Mouse (Mus musculus) midbrain, embryonic 12.5 days (tissue): Measurements from ENCODE around the gene Slc35f6. TPM values are rescaled to one million over a fixed set of nuclear protein-coding genes. Genes with fewer than 3 reads are reported as not detected.
"Not testable (repeated sequence)": the region's sequence is repeated elsewhere in the genome, so short reads cannot be mapped to it uniquely, and the experiment has no call there.

Experiments
- ATAC-seq: fragments of 200-750 bp; cut with Nextera tagmentation; 2 replicates; pipeline ENCODE4 v1.8.0; 2017; ENCODE audit warnings: low read depth, moderate TSS enrichment, moderate library complexity; ENCODE audit not compliant: low FRiP score
- H3K27ac ChIP-seq: fragments of 300-500 bp; sonication (generic); replicated peaks from 2 replicates; pipeline ENCODE4 v1.5.1; 2016; ENCODE audit warnings: mild to moderate bottlenecking
- H3K27me3 ChIP-seq: fragments of 300-500 bp; sonication (generic); 2 replicates; pipeline ENCODE4 v1.6.1; 2016; ENCODE audit warnings: mild to moderate bottlenecking
- H3K36me3 ChIP-seq: fragments of 300-500 bp; sonication (generic); 2 replicates; pipeline ENCODE4 v1.6.1; 2016
- H3K4me1 ChIP-seq: fragments of 300-500 bp; sonication (generic); 2 replicates; pipeline ENCODE4 v1.6.1; 2016
- H3K4me2 ChIP-seq: fragments of 300-500 bp; sonication (generic); replicated peaks from 2 replicates; pipeline ENCODE4 v1.6.1; 2016; ENCODE audit warnings: mild to moderate bottlenecking, moderate library complexity
- H3K4me3 ChIP-seq: fragments of 300-500 bp; sonication (generic); 2 replicates; pipeline ENCODE4 v1.5.1; 2016; ENCODE audit warnings: mild to moderate bottlenecking
- H3K9ac ChIP-seq: fragments of 300-500 bp; sonication (generic); replicated peaks from 2 replicates; pipeline ENCODE4 v1.6.1; 2016; ENCODE audit warnings: mild to moderate bottlenecking, moderate library complexity
- H3K9me3 ChIP-seq: fragments of 300-500 bp; sonication (generic); 2 replicates; pipeline ENCODE4 v1.6.1; 2016; ENCODE audit warnings: mild to moderate bottlenecking
- WGBS: fragments of 180-500 bp; shearing (Covaris S2); methylation state at CpG from one replicate; pipeline ENCODE4 v1.1.7; 2016; 5-methylcytosine and 5-hydroxymethylcytosine counted together
- microRNA-seq: library from miRNA; unstranded; fragments of <30 nt; microRNA quantifications from one replicate; pipeline ENCODE4, GENCODE M21; 2017
- polyA plus RNA-seq: library from polyadenylated mRNA; unstranded; fragments of >200 nt; fragmentation: Nextera tagmentation; extraction: Ambion mirVana; gene quantifications from 2 replicates; pipeline ENCODE4 v1.2.1, GENCODE M21; 2016

The Slc35f6 gene
- polyA plus RNA-seq, 1 experiment from 2014 or later = 29.1 TPM

DNA sequence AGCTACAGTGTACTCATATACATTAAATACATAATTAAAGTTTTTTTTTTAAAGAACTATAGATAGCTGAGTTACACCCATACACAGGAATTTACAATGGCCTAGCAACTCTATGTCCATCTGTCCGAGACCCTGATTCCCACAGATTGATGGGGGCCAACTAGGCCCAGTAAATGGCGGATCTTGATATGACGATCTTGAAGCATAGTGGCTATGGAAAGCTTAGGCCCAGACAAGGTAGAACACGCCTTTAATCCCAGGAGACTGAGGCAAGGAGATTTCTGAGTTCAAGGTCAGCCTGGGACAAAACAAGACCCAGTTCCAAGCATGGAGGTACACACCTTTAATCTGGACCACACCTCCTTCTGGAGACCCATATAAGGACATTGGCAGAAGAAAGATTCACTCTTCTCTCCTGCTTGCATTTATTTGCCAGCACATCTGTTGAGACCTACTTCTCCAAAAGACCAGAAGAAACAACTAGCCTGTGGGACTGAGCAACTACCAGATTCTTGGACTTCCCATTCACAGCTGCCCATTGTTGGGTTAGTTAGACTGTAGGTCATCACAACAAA is 31.1 kb downstream of the Slc35f6 start:
- Histone ChIP-seq H3K4me2 (no peak overlapping the region), H3K27me3 (no peaks in the 10 kb centered on the region), H3K27ac (no peak overlapping the region), H3K36me3 (peaks cover 22% of the 10 kb centered on the region; the same call in 1 of the 2 replicates), H3K9me3 (no peaks in the 10 kb centered on the region), H3K9ac (no peak overlapping the region), H3K4me1 (no peaks in the 10 kb centered on the region), H3K4me3 (no peak overlapping the region)
- 95% methylated on average over 4 of the region's 4 CpGs for WGBS
- no peak for ATAC-seq

DNA sequence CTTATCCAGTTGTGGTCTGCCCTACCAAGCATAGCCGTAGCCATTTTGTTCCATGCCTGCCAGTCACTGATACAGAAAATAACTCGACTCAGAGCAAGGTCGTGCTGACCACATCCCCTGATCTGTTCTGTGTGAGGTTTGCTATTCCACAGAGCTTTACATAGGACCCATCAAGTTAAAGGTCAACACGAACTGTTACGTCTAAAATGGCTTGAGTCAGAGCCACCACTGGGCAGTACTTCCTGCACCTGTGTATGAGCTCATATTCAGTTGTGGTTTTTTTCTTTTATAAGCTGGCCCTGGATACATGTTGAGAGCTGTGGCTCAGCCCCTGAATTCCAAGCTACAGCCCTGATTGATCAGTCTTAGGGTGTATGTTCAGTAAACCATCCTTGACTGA is 31.9 kb downstream of the Slc35f6 start:
- H3K4me3 ChIP-seq = no peak overlapping the region
- H3K4me2 ChIP-seq = no peak overlapping the region
- 84% methylated on average over 5 of the region's 5 CpGs for WGBS
- no peaks in the 10 kb centered on the region for H3K27me3 ChIP-seq
- H3K4me1 ChIP-seq = no peaks in the 10 kb centered on the region
- H3K27ac ChIP-seq = no peak overlapping the region
- no peak for ATAC-seq
- no peaks in the 10 kb centered on the region for H3K9me3 ChIP-seq
- no peak overlapping the region for H3K9ac ChIP-seq
- H3K36me3 ChIP-seq = peaks cover 15% of the 10 kb centered on the region; the same call in 1 of the 2 replicates

GRCm38 (mm10) chr5:30681970-30682369 is 34.2 kb downstream of the Slc35f6 start:
- no peaks in the 10 kb centered on the region for H3K27me3 ChIP-seq
- no peak for ATAC-seq
- no peak overlapping the region for H3K9ac ChIP-seq
- no peak overlapping the region for H3K4me2 ChIP-seq
- 91% methylated on average over 5 of the region's 5 CpGs for WGBS
- no peaks in the 10 kb centered on the region for H3K9me3 ChIP-seq
- no peak overlapping the region for H3K27ac ChIP-seq
- no peaks in the 10 kb centered on the region for H3K36me3 ChIP-seq
- no peaks in the 10 kb centered on the region for H3K4me1 ChIP-seq
- H3K4me3 ChIP-seq = no peak overlapping the region

DNA sequence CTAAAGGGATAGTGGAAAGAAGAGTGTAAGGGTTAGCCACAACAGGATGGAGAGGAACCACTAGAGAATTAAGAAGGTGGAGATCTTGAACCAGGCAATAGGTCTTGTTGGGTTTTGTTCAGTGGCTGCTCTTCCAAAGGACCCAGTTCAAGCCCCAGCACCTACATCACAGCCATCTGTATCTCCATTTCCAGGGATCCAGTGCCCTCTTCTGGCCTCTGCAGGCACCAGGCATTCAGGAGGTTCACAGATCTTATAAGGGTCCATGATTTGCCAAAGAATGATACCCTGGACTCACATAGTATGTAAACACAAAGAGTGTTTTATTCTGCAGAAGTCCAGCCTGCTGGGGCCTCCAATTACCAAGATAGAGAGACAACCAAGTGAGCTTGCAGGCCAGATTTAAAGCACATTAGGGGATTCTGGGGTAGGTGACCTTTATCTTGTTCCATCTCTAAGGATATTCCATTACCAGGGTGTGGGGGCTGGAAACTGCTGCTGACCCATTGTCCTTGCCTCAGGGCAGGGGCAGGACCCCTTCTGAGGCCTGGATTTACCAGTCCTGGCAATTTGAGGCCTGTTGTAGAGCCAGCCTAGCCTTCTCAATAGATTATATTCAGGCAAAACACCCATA is 35.4 kb downstream of the Slc35f6 start:
- H3K27ac ChIP-seq = no peak overlapping the region
- no peaks in the 10 kb centered on the region for H3K4me1 ChIP-seq
- ATAC-seq = no peak
- no peak overlapping the region for H3K9ac ChIP-seq
- H3K27me3 ChIP-seq = no peaks in the 10 kb centered on the region
- no peaks in the 10 kb centered on the region for H3K9me3 ChIP-seq
- no peak overlapping the region for H3K4me3 ChIP-seq
- no peak overlapping the region for H3K4me2 ChIP-seq
- H3K36me3 ChIP-seq = no peaks in the 10 kb centered on the region

DNA sequence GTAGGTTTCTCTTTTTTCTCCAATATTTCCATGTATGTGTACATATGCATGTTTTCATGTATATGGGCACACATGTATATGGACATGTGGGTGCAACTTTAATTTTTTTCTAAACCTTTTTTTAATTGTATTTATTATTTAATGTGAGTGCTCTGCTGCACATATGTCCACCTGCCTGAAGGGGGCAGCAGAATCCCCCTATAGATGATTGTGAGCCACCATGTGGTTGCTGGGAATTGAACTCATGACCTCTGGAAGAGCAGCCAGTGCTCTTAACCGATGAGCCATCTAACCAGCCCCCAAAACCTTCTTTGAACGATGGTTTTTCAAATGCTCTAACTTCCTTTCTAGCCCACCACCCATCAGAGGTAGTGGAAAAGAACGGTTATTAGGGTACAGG is 36.3 kb downstream of the Slc35f6 start:
- Histone ChIP-seq H3K27me3 (no peaks in the 10 kb centered on the region), H3K4me2 (no peak overlapping the region), H3K9ac (no peak overlapping the region), H3K4me1 (no peaks in the 10 kb centered on the region), H3K4me3 (no peak overlapping the region), H3K27ac (no peak overlapping the region), H3K9me3 (no peaks in the 10 kb centered on the region), H3K36me3 (no peaks in the 10 kb centered on the region)
- WGBS = 85% methylated on average over 3 of the region's 3 CpGs
- no peak for ATAC-seq

DNA sequence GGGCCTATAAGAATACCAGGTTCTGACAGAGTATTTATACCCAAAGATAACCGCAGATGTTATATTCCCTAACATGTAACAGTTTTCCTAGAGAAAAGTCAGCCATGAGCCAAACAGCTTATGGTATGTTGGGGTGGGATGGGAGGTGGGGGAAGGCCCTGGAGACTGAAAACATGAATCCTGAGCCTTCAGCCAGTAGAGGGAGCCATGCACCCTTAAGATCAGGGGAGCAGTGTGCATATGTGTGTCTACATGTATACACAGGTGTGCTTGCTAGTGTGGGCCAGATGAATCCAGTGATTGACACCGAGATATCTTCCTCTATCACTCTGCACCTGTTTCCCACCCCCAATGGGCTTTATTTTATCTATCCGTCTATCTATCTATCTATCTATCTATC is 39.0 kb downstream of the Slc35f6 start:
- H3K27ac ChIP-seq = no peak overlapping the region
- no peak overlapping the region for H3K4me3 ChIP-seq
- no peaks in the 10 kb centered on the region for H3K27me3 ChIP-seq
- 65% methylated on average over 3 of the region's 3 CpGs for WGBS
- no peak for ATAC-seq
- no peaks in the 10 kb centered on the region for H3K9me3 ChIP-seq
- no peaks in the 10 kb centered on the region for H3K36me3 ChIP-seq
- H3K4me2 ChIP-seq = no peak overlapping the region
- H3K4me1 ChIP-seq = no peaks in the 10 kb centered on the region
- H3K9ac ChIP-seq = no peak overlapping the region

GRCm38 (mm10) chr5:30700361-30701000 is 52.7 kb downstream of the Slc35f6 start:
- no peak overlapping the region for H3K27ac ChIP-seq
- peaks cover 5% of the 10 kb centered on the region; the same call in 1 of the 2 replicates for H3K27me3 ChIP-seq
- no peak for ATAC-seq
- no peak overlapping the region for H3K9ac ChIP-seq
- no peaks in the 10 kb centered on the region for H3K9me3 ChIP-seq
- H3K4me2 ChIP-seq = no peak overlapping the region
- H3K36me3 ChIP-seq = no peaks in the 10 kb centered on the region
- WGBS = 81% methylated on average over 8 of the region's 8 CpGs
- H3K4me3 ChIP-seq = no peak overlapping the region
- H3K4me1 ChIP-seq = 0 out of 2 replicates have a peak, but pooled peaks cover 7% of the 10 kb centered on the region

DNA sequence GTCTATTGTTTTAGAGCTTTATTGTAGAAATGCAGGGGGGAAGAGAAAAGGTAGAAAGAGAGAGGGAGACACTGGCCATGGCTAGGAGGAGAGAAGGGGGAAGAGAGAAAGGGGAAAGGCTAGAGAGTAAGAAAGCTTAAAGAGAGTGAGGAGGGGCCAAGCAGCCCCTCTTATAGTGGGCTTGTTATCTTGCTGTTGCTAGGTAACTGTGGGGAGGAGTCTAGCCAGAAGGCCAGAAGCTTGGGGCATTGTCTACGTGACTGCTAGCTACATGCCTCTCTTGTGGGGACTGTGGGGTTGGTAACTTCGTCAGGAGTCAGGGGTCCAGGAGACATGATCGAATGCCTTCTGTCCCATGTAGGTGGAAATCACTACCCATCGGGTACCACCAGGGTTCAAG is 53.6 kb downstream of the Slc35f6 start:
- WGBS = 41% methylated on average over 4 of the region's 4 CpGs
- H3K4me2 ChIP-seq, H3K4me3 ChIP-seq, H3K36me3 ChIP-seq, H3K9ac ChIP-seq, H3K27ac ChIP-seq, H3K4me1 ChIP-seq, ATAC-seq, H3K9me3 ChIP-seq, H3K27me3 ChIP-seq: not testable (repeated sequence)

- Histone ChIP-seq H3K27me3 (peaks cover 5% of the 10 kb centered on the region; the same call in 1 of the 2 replicates), H3K36me3 (no peaks in the 10 kb centered on the region), H3K4me1 (0 out of 2 replicates have a peak, but pooled peaks cover 7% of the 10 kb centered on the region), H3K4me2 (no peak overlapping the region), H3K4me3 (no peak overlapping the region), H3K9me3 (no peaks in the 10 kb centered on the region), H3K9ac (no peak overlapping the region), H3K27ac (no peak overlapping the region)
- WGBS = 94% methylated on average over 3 of the region's 3 CpGs
- ATAC-seq = no peak
Measured at GRCm38 (mm10) chr5:30701866-30702265, 54.1 kb downstream of the Slc35f6 start.

Small RNA genes within 50 kb of the gene (microRNA-seq; reads per million reads assigned to microRNA genes)
- gene Mir5625 = not detected

Other genes with a start within 250 kb of the Slc35f6 start
- 0.42 and 0.73 TPM in 2 replicates for gene Otof, start 186.0 kb upstream of the Slc35f6 start, polyA plus RNA-seq
- gene 1700001C02Rik, start 181.9 kb upstream of the Slc35f6 start, polyA plus RNA-seq = not detected in 2 replicates
- not detected in 2 replicates for gene Cib4, start 102.1 kb upstream of the Slc35f6 start, polyA plus RNA-seq
- 0.82 and 1.3 TPM in 2 replicates for gene Kcnk3, start 59.8 kb upstream of the Slc35f6 start, polyA plus RNA-seq
- gene Cenpa, start 18.8 kb downstream of the Slc35f6 start, polyA plus RNA-seq = 268 and 290 TPM in 2 replicates
- 136 and 153 TPM in 2 replicates for gene Dpysl5, start 63.6 kb downstream of the Slc35f6 start, polyA plus RNA-seq
- 69.3 and 77.7 TPM in 2 replicates for gene Mapre3, start 166.7 kb downstream of the Slc35f6 start, polyA plus RNA-seq
- gene Tmem214, start 220.1 kb downstream of the Slc35f6 start, polyA plus RNA-seq = 58.4 and 65.5 TPM in 2 replicates
- gene Agbl5, start 240.8 kb downstream of the Slc35f6 start, polyA plus RNA-seq = 30.6 and 32.1 TPM in 2 replicates